Mouse (Mus musculus) frontal cortex, postnatal 10 days (tissue): ENCODE measurements around the gene Gm45837.

ENCODE experiments used
- DNase-seq, 2 experiments: peaks; one replicate each; pipeline ENCODE4 v3.0.0; 2022; ENCODE audit warnings: low spot score in 2 of 2, mixed read lengths in 1 of 2

Gene Gm45837

DNA sequence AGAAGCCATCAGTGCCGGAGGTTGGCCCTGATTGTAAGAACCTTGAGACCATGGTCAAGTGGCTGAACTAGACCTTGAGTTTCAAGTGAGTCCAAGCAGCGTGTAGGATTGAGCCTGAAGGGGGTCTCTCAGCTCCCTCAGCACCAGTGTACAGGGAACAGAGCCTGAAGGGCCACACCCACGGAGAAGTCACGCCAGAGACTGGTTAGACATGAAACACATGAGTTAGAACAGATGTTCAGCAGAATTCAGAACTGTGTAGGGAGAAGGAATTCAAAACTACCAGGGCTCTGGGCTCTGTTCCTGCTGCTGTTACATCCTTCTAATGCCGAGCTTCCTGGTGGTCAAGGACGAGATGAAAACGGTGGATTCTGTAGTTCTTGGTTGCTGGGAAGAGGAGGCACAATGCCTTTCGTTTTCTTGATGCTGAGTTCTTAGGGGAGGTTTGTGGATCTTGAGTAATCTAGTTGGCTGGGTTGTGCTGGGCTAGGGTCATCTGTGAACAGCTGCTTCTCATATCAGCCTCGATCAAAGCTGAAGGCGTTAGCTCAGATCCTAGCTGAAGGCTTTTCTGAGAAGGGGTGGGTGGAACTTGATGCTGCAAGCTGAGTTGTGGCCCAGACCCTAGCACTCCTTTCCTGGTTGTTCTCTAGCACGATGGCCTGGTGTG lies at the start of gene Gm45837:
TSS of gene Gm45837 (plus strand) at position 620 of the 670 bp plus-strand sequence.
- no peak for DNase-seq

DNA sequence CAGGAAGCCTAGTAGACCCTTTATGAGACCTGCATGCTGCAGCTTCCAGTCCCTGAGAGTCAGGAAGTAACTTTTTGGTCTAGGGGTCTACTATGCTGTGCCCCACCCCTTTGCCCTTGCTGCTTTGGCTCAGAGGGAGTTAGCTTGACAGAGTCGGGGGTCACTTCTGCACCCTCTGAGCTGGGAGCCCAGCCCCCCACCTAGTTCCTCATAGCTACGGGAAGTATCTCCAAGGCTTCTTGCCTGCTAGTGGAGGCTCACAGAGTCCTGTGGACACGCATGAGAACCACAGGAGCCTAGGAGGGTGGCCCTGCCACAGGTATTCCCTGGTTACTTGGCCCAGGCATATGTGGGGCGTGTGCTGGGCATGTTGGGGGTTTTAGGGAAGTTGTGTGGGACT lies 49.7 kb upstream of the Gm45837 start:
- DNase-seq = no peak

DNA sequence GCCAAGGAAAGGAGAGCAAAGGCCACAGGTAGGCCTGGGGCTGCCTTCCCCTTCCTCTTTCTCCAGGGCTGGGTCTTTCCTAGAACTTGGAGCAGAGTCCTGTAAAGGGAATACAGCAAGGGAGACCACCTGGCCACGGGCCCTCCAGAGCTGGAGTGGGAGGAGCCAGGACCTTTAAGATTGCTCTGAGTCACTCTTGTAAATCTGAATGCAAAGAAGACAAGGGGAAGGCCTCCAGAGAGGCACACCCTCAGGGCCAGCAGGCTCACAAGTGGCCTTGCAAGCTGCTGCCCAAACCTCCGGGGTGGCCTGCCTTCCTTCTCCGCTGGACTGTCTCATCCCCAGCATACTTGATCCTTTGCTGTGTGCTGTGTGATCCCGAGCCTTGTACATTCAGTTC lies 48.9 kb upstream of the Gm45837 start:
- DNase-seq = no peak

DNA sequence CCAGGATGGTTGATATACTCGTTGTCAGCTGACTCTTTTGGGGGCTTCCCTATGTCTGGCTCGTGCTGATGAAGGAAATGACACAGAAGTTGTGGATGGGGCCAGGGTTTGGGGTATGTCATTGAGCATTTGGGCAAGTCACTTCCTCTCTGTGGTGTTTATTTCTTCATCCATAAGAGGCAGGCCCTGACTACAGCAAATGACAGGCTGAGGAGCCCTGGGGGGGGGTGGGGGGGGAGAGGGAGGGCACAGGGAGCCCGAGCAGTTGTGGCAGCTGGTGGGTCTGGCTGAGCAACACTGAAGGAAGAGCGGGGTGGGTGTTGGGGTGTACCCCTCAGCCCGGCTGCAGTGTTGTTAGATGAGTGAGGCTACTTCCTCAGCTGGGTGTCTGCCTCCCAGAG lies 47.9 kb upstream of the Gm45837 start:
- DNase-seq = no peak

- DNase-seq = no peak
These were observed 46.8 kb upstream of the Gm45837 start for GRCm38 (mm10) chr7:101363914-101364313.

- DNase-seq = no peak
These were observed 42.5 kb upstream of the Gm45837 start for GRCm38 (mm10) chr7:101367901-101368852.

GRCm38 (mm10) chr7:101369666-101370065 lies 41.0 kb upstream of the Gm45837 start:
- no peak for DNase-seq

DNA sequence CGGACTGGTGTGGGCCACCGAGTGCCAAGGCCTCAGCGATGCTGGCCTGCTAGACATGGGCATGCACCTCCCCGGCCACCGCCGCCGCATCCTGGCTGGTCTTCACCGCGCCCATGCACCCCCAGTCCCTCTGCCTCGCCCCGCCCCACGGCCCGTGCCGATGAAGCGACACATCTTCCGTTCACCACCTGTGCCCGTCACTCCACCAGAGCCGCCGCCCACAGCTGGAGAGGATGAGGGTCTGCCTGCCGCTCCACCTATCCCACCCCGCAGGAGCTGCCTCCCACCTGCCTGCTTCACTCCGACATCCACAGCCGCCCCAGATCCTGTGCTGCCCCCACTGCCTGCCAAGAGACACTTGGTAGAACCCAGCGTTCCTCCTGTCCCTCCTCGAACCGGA lies 37.6 kb upstream of the Gm45837 start:
- DNase-seq = no peak

GRCm38 (mm10) chr7:101374155-101374554 lies 36.5 kb upstream of the Gm45837 start:
- DNase-seq = no peak

DNA sequence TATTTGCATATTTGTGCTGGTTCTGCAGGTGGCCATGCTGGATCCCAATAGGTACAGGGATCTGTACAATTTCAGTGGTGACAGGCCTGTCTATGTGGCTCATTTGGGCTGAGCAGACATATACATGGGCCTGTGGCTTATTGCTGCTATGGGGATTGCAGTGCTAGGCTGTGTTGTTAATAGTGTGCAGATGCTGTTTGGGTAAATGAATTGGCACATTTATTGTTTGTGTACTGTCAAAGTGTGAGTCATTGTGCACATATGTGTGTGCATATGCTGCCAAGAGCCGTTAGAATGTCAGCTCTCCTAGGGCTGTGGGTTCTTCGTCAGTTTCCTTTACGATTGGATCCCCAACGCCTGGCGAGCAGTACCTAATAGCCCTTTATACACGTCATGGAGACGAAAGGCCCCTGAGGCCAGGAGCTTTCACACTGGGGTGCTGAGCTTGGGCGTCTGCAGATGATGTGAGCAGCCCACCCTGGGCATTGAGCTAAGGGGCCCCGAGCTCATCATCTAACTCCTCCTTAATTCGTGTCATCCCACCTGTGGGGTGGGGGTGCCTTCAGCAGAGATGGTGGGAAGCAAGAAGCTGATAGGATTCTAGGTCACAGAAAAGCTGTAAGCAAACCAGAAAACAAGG lies 33.9 kb upstream of the Gm45837 start:
- no peak for DNase-seq

DNA sequence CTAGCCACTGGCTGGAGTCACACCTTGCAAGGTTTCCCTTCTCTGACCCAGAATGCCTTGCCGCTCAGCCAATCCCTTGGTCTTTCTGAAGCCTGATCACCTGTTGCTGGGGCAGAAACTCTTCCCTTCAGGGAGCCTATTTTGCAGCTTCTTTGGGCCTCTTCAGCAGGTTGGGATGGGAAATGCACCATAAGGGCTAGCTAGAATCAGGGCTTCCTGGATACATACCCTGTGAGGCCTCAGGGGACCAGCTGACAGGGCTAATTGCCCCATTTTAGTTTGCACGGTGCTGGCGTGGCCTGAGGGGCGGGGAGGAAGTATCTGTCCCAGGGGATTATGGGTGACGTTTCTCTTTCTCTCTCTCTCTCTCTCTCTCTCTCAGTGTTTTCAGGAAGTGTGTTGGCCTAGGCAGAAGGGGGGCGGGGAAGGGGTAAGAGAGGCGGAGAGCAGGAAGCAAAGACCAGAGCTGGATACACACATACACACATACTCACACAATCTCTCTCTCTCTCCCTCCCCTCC lies 32.9 kb upstream of the Gm45837 start:
- DNase-seq = no peak

DNA sequence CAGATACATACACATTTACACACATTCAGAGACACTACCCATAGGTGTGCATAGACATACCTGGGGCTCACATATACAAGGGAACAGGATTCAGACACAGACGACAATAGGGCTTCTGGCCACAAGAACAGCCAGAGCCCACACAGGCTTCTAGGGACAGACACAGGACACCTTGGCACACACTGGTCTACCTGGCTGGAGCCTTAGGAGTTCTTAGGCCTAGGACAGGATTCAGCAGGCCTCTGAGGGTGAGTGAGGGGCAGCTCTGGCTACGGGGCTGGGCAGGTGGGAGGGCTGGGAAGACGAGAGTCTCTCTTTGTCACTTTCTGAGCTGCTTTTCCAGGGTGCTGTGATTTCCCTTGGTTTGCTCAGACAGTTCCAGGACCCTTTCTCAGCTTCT lies 32.4 kb upstream of the Gm45837 start:
- DNase-seq = no peak

GRCm38 (mm10) chr7:101378796-101379465 lies 31.8 kb upstream of the Gm45837 start:
- DNase-seq = no peak

GRCm38 (mm10) chr7:101379732-101380131 lies 31.0 kb upstream of the Gm45837 start:
- no peak for DNase-seq

GRCm38 (mm10) chr7:101381512-101381911 lies 29.2 kb upstream of the Gm45837 start:
- no peak for DNase-seq

DNA sequence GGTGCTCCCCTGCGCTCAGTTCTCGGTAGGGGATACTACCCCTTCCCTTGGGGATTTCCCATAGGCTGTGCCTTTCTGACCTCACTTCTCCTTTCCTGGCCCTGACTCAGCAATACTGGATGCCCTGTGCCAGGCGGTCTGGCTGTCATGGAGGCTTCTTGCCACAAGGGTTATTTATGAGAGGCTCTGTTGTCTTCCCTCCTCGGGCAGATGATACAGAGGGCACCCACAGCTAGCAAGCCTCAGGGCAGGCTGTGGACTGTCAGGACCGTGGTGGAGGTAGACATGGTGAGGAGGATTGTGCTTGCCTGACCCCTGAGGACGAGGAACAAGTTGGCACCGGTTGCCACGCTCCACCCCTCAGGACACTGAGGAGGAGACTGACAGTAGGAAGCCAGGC lies 28.3 kb upstream of the Gm45837 start:
- DNase-seq = no peak

DNA sequence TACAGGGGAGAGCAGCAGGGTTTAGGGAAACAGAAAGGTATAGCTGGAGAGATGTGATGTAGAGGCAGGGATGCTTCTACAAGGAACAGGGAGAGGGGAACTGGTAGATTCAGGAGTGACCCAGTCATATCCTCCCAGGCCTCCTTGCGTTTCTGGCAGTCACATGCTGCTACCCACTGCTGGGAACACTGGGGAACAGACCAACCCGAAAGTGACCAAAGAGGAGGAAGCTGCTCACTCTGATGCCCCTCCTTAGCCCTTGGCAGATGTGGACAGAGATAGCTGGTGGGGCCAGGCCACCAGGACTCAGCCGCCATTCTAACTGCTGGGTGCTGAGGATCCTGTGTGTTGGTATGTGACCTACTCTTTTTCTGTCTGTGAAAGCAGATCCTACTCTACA lies 26.9 kb upstream of the Gm45837 start:
- no peak for DNase-seq

DNA sequence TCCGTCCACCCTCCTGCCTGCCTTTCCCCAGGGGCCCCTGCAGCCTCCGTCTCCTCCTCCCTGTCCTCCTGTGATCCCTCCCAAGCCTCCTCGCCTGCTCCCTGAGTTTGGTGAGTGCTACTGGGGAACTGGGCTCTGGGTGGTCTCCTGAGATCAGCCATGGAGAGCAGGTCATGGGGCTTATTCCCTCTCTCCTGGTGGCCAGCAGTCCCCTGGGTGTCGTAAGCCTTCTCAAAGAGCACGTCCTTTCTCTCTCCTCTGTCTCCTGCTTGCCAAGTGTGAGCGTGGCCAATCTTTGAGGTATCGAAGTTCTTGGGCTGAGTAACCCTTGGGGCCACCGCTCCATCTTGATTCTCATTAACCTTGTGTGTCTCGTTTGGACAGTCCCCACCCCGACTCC lies 25.8 kb upstream of the Gm45837 start:
- DNase-seq = no peak

- no peak for DNase-seq
These were observed 25.4 kb upstream of the Gm45837 start for GRCm38 (mm10) chr7:101385331-101385733.

DNA sequence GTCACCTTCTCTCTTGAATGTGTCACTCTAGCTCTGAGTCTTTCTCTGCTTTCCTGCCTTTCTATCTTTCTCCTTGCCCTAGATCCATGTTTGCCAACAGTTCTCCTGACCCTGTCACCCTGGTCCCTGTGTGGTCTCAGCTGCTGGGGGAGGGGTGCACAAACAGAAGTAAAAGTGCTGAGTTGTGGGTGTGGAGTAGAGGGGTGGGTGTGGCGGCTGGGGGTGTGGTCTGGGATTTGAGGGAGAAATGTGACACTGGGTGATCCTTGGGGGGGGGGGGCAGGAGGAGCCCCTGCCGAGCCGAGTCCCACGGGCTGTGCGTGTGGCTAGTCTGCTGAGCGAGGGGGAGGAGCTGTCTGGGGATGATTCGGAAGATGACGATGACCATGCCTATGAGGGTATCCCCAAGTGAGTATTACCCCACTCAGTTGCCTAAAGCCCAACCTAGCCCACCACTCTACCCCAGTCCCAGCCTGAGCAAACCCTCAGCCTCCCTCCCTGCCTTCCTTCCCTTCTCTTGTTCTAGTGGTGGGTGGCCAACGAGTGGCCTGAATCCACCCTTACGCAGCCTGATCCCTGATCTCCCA lies 24.7 kb upstream of the Gm45837 start:
- no peak for DNase-seq

- DNase-seq = no peak
These were observed 21.4 kb upstream of the Gm45837 start for GRCm38 (mm10) chr7:101389256-101389655.
